Mouse (Mus musculus) hindbrain, embryonic 10.5 days (tissue): ENCODE data around the gene 1700049E17Rik1. TPM values are rescaled to one million over a fixed set of nuclear protein-coding genes. Genes with fewer than 3 reads are reported as not detected.
"Not testable (repeated sequence)": the region's sequence is repeated elsewhere in the genome, so short reads cannot be mapped to it uniquely, and the experiment has no call there.

Experiments used
- DNase-seq: peaks from one replicate; pipeline ENCODE4 v3.0.0-alpha.2; 2017; ENCODE audit warnings: low spot score
- H3K27ac ChIP-seq: fragments of 300-500 bp; sonication (generic); 2 replicates; pipeline ENCODE4 v1.5.1; 2016; ENCODE audit warnings: mild to moderate bottlenecking, moderate library complexity
- H3K27me3 ChIP-seq: fragments of 300-500 bp; sonication (generic); 2 replicates; pipeline ENCODE4 v1.6.1; 2016; ENCODE audit warnings: mild to moderate bottlenecking; ENCODE audit not compliant: poor library complexity, insufficient read depth, severe bottlenecking
- H3K36me3 ChIP-seq: fragments of 300-500 bp; sonication (generic); 2 replicates; pipeline ENCODE4 v1.6.1; 2016; ENCODE audit warnings: mild to moderate bottlenecking, moderate library complexity
- H3K4me1 ChIP-seq: fragments of 300-500 bp; sonication (generic); replicated peaks from 2 replicates; pipeline ENCODE4 v1.6.1; 2016; ENCODE audit warnings: mild to moderate bottlenecking
- H3K4me3 ChIP-seq: fragments of 300-500 bp; sonication (generic); 2 replicates; pipeline ENCODE4 v1.5.1; 2016; ENCODE audit warnings: mild to moderate bottlenecking, moderate library complexity
- H3K9me3 ChIP-seq: fragments of 300-500 bp; sonication (generic); 2 replicates; pipeline ENCODE4 v1.6.1; 2016; ENCODE audit warnings: mild to moderate bottlenecking, moderate library complexity
- WGBS: fragments of 180-500 bp; shearing (Covaris S2); methylation state at CpG from one replicate; pipeline ENCODE4 v1.1.7; 2016; 5-methylcytosine and 5-hydroxymethylcytosine counted together
- polyA plus RNA-seq: library from polyadenylated mRNA; unstranded; fragments of >200 nt; fragmentation: Nextera tagmentation; extraction: Ambion mirVana; gene quantifications from 2 replicates; pipeline ENCODE4 v1.2.1, GENCODE M21; 2016

Gene 1700049E17Rik1
- not detected in 2 replicates for polyA plus RNA-seq

DNA sequence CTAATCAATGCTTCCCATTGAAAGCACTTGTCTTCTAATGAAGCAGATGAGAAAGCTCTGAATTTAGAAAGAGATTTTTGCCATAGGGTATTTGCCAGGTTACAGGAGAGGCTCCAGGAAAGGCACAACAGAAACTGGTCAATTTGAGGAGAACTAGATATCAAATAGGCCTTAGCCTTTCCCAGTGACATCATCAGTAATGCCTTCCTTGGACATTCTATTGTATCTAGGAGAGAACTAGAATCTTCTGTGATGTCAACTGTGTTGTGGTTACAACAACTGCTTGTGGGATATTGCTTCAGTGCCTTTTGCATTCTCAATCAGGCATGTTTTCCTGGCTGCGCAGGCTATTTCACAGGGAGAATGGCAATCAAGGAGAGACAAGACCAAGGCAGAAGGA, at the start of gene 1700049E17Rik1:
TSS of gene 1700049E17Rik1 (plus strand) at position 301 of the 400 bp plus-strand sequence.
- not testable (repeated sequence) for H3K36me3 ChIP-seq, H3K9me3 ChIP-seq, H3K27ac ChIP-seq, H3K27me3 ChIP-seq, DNase-seq, H3K4me1 ChIP-seq, H3K4me3 ChIP-seq
- WGBS = no CpG with 5 or more reads among the region's 1 CpGs

DNA sequence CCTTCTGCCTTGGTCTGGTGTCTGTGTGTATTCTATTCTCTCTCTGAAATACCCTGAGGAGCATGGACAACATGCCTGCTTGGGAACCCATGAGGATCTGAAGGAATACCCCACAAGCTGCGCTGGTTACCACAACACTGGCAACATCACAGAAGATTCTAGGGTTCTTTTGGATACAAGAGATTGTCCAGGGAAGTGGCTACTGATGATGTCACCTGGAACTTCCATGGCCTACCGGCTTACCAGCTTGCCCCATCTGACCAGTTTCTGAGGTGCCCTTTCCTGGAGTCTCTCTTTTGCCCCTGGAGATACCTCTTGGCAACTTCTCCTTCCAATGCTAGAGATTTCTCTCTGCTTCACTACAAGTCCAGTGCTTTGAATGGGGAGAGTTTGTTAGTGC, 17.6 kb upstream of the 1700049E17Rik1 start, which contains the start of gene Gm7980:
TSS of gene Gm7980 (minus strand) at position 101 of the 400 bp plus-strand sequence.
- H3K4me1 ChIP-seq, DNase-seq, H3K36me3 ChIP-seq, H3K4me3 ChIP-seq, H3K9me3 ChIP-seq, H3K27ac ChIP-seq, H3K27me3 ChIP-seq: not testable (repeated sequence)
- no CpG with 5 or more reads among the region's 2 CpGs for WGBS

DNA sequence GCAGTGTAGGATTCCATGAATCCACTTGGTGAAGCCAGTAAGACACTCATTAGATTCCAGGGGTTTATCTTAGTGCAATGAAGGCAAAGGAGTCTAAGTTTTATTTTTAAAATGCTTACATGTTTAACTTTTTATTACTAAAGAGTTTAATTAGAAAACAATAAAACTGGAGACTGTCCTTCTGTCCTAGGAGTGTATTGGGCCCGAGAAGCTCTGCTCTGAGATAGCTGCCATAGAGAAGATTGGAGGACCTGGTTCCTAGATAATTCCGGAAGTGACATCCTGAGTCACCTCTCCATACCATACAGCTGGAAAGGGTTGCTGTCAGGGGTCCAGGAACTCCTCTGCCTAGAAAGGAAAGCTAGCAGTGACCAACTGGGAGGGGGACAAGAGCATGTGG, 18.9 kb downstream of the 1700049E17Rik1 start, which contains the start of gene 1700024B05Rik:
TSS of gene 1700024B05Rik (plus strand) at position 301 of the 400 bp plus-strand sequence.
- DNase-seq, H3K27me3 ChIP-seq, H3K36me3 ChIP-seq, H3K9me3 ChIP-seq, H3K4me3 ChIP-seq, H3K27ac ChIP-seq, H3K4me1 ChIP-seq: not testable (repeated sequence)
- WGBS = 98% methylated on average over 2 of the region's 2 CpGs

DNA sequence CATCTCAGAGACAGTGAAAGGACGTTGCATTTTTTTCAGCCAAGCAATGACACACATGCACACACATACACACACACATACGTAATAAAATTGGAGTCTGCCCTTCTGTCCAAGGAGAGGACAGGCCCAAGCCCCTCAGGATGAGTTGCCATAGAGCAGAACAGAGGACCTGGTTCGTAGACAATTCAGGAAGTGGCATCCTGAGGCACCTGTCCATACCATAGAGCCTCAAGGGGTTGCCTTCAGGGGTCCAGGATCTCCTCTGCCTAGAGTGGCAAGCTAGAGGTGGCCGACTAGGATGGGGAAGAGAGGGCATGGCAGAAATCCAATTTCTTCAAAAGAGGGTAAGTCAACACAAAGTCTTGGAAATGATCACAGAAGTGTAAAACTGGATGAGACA, 39.3 kb downstream of the 1700049E17Rik1 start:
- not testable (repeated sequence) for H3K27ac ChIP-seq, H3K4me1 ChIP-seq, DNase-seq, H3K36me3 ChIP-seq, H3K27me3 ChIP-seq, H3K4me3 ChIP-seq
- 70% methylated on average over 4 of the region's 4 CpGs for WGBS
- H3K9me3 ChIP-seq = peaks cover 19% of the 10 kb centered on the region

DNA sequence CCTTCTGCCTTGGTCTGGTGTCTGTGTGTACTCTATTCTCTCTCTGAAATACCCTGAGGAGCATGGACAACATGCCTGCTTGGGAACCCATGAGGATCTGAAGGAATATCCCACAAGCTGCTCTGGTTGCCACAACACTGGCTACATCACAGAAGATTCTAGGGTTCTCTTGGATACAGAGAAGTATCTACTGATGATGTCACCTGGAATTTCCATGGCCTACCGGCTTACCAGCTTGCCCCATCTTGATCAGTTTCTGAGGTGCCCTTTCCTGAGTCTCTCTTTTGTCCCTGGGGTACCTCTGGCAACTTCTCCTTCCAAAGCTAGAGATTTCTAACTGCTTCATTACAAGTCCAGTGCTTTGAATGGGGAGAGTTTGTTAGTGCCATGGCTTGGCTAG, 43.1 kb downstream of the 1700049E17Rik1 start, which contains the start of gene Gm6401:
TSS of gene Gm6401 (minus strand) at position 101 of the 400 bp plus-strand sequence.
- WGBS = 86% methylated on average over 1 of the region's 1 CpGs

DNA sequence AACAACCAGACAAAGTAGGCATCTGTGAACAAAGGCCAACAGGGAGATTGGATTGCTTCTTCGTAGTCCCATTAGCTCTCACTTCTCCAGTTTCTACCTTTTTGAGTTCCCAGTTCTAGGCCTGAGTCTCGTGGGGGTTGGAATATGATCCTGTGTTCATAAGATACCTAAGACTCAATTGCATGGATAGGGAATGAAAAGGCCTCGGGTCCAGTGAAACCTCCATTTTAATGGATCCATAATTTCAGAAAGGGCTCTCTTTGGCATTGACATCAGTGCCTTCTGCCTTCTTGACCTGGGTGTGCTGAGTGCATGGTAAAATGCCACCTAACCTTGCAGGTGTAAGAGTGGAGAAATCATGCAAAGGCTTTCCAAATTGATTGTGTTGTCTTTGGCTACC, 43.8 kb downstream of the 1700049E17Rik1 start:
- peaks cover 19% of the 10 kb centered on the region for H3K9me3 ChIP-seq
- not testable (repeated sequence) for H3K4me3 ChIP-seq, H3K4me1 ChIP-seq, DNase-seq, H3K36me3 ChIP-seq, H3K27ac ChIP-seq, H3K27me3 ChIP-seq
- WGBS = 79% methylated on average over 3 of the region's 3 CpGs

More for the DNA sequence above, 43.1 kb downstream of the 1700049E17Rik1 start, which contains the start of gene Gm6401:
- not testable (repeated sequence) for H3K4me3 ChIP-seq, H3K36me3 ChIP-seq, DNase-seq, H3K4me1 ChIP-seq, H3K27me3 ChIP-seq, H3K27ac ChIP-seq
- peaks cover 19% of the 10 kb centered on the region for H3K9me3 ChIP-seq

Other genes starting within 250 kb of the 1700049E17Rik1 start
- not detected in 2 replicates for gene Gm8068, start 223.1 kb upstream of the 1700049E17Rik1 start, polyA plus RNA-seq
- gene Gm7929, start 174.3 kb upstream of the 1700049E17Rik1 start, polyA plus RNA-seq = not detected in 2 replicates
- gene Gm47189, start 152.5 kb upstream of the 1700049E17Rik1 start, polyA plus RNA-seq = not detected in 2 replicates
- gene Gm7980, start 17.7 kb upstream of the 1700049E17Rik1 start, polyA plus RNA-seq = not detected in 2 replicates
- gene 1700024B05Rik, start 19.0 kb downstream of the 1700049E17Rik1 start, polyA plus RNA-seq = not detected in 2 replicates
- not detected in 2 replicates for gene Gm6401, start 43.0 kb downstream of the 1700049E17Rik1 start, polyA plus RNA-seq
- not detected in 2 replicates for gene Gm3543, start 58.4 kb downstream of the 1700049E17Rik1 start, polyA plus RNA-seq
- not detected in 2 replicates for gene Gm7951, start 192.4 kb downstream of the 1700049E17Rik1 start, polyA plus RNA-seq
- not detected in 2 replicates for gene Gm17027, start 237.7 kb downstream of the 1700049E17Rik1 start, polyA plus RNA-seq